Mouse (Mus musculus) MEL (cell line): ENCODE measurements around the gene Jarid2.

Experiments
- CTCF ChIP-seq, 3 experiments: IDR thresholded peaks in 2 of 3; conservative IDR thresholded peaks in 1 of 3; 2 replicates each; pipeline ENCODE4 v1.5.1; 2011 to 2012; ENCODE audit warnings: low read length in 3 of 3, low read depth in 2 of 3, mild to moderate bottlenecking in 2 of 3, improper control_type of control experiment in 1 of 3, inconsistent platforms in 1 of 3, mixed read lengths in 1 of 3, moderate library complexity in 1 of 3; ENCODE audit not compliant: control insufficient read depth in 1 of 3, insufficient read depth in 1 of 3, poor library complexity in 1 of 3, severe bottlenecking in 1 of 3
- EP300 ChIP-seq, 2 experiments: IDR thresholded peaks; 2 replicates each; pipeline ENCODE4 v1.6.1; 2011; ENCODE audit warnings: improper control_type of control experiment in 2 of 2, low read length in 2 of 2, low read depth in 1 of 2, mild to moderate bottlenecking in 1 of 2
- GABPA ChIP-seq: IDR thresholded peaks from 2 replicates; pipeline ENCODE4 v1.6.1; 2012; ENCODE audit warnings: low read depth, mild to moderate bottlenecking, inconsistent platforms, low read length, improper control_type of control experiment, moderate library complexity
- NELFE ChIP-seq: IDR thresholded peaks from 2 replicates; pipeline ENCODE4 v1.6.1; 2011; ENCODE audit warnings: low read depth, low read length, improper control_type of control experiment
- POLR2A ChIP-seq, 2 experiments: IDR thresholded peaks; 2 replicates each; pipeline ENCODE4 v1.6.1; 2011 to 2012; ENCODE audit warnings: low read length in 2 of 2, mild to moderate bottlenecking in 2 of 2, control low read depth in 1 of 2, improper control_type of control experiment in 1 of 2, low read depth in 1 of 2, moderate library complexity in 1 of 2; ENCODE audit not compliant: control insufficient read depth in 1 of 2, insufficient read depth in 1 of 2, poor library complexity in 1 of 2
- POLR2AphosphoS2 ChIP-seq: IDR thresholded peaks from 2 replicates; pipeline ENCODE4 v1.6.1; 2011; ENCODE audit warnings: low read length, improper control_type of control experiment
- TAL1 ChIP-seq: IDR thresholded peaks from 2 replicates; pipeline ENCODE4 v1.6.1; 2012; ENCODE audit warnings: mild to moderate bottlenecking, inconsistent platforms, low read length, moderate library complexity, mixed read lengths
- ZKSCAN1 ChIP-seq: IDR thresholded peaks from 2 replicates; pipeline ENCODE4 v1.6.1; 2012; ENCODE audit warnings: low read depth, mild to moderate bottlenecking, inconsistent platforms, low read length, improper control_type of control experiment, moderate library complexity

DNA sequence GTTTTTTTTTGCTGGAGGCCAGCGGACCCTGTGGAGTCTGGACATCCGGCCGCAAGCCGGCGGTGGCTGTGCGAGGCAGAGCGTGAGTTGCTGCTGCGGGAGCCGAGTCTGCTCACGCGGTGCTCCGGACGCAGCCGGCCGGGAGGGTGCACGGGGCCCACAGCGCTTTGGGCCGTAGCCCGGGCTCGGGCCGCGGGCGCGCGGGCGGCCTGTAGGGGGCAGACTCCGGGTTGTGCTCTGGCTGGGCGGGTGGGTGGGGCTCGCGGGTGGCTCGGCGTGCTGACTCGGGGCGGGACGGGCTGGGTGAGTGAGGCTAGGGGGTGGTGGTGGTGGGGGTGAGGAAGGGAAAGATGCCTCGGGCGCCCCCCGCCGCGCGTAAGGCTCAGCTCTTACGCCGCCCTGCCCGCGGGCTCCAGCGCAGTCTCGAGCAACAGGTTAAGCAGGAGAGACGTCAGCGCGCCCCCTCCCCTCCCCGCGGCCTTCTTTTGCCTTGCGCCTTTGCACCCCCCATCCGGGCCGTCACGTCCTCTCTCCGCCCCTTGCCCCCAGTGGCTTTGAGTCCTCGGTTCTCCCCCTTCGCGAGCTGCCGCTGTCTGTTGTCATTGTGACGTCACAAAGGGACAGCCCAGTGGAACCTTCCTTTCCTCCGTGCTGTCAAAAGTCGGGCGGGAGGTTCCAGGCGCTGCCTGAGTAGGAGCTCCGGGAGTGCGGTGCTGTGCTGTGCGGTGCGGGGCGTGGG lies 4.3 kb downstream of the Jarid2 start:
- TF ChIP-seq EP300 (IDR thresholded peaks at IDR 0.05; ENCODE audit: low read depth in 1 of 2, low read length in 2 of 2) (no peak), POLR2A (IDR thresholded peaks at IDR 0.05; ENCODE audit: control insufficient read depth in 1 of 2, insufficient read depth in 1 of 2, low read depth in 1 of 2, low read length in 2 of 2, poor library complexity in 1 of 2) (0 out of 4 replicates have a peak, but pooled peaks of 1 of the 2 experiments have one; percentile 29), POLR2AphosphoS2 (no peak), CTCF (IDR thresholded peaks at IDR 0.05 in 2 of 3, conservative IDR thresholded peaks at IDR 0.05 in 1 of 3; ENCODE audit: control insufficient read depth in 1 of 3, insufficient read depth in 1 of 3, low read depth in 2 of 3, low read length in 3 of 3, poor library complexity in 1 of 3, severe bottlenecking in 1 of 3) (peak in 2 of 3 experiments; percentile 46 to 80; a peak in 5 of 6 replicates), TAL1 (no peak), GABPA (no peak), ZKSCAN1 (no peak), NELFE (0 out of 2 replicates have a peak, but pooled peaks have one; percentile 13)
